Mouse (Mus musculus) right cerebral cortex, adult 2 months (tissue): Measurements from ENCODE around the gene Cdk15.

Experiments
- DNase-seq, 2 experiments: peaks; one replicate each; pipeline ENCODE4 v3.0.0; 2021 to 2022; ENCODE audit warnings: low spot score in 2 of 2

Cdk15 gene

DNA sequence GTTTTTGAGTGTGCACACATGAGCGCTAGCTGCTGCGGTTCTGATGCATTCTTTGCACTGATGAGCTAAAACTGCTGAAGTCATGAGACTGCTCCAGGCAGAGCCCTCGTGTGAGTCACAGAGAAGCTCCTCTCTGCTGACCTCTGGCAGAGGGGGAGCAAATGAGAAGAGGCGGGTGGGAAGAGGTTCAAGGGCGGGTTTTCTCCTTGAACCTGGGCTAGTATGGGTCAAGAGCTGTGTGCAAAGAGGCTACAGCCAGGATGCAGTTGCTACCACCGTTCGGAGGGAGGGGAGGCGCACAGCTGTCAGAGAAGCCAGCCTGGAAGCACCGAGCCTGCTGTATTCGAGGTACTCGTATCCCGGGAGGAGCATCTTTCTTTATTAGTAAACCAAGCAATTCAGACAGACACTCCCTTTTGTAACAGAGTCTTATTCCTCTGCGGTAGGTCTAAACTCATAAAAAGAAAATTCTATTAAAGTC, at the start of gene Cdk15:
TSS of gene Cdk15 (plus strand) at position 156 of the 481 bp plus-strand sequence.
- no peak for DNase-seq

DNA sequence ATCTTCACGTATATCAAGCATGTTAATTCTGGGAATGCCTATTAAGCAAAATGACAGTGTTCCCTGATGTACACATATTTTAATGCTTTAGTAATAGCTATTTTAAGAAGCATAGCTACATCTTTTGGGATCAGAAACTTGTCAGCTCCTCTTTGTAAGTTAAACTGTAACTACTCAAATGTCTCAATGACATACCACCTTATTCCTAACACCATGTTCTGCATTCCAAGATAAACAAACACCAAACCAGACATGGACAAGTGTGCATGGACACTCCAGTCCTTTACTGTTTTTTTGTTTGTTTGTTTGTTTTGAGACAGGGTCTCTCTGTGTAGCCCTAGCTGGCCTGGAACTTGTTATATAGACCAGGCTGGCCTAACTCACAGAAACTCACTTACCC, 48.4 kb upstream of the Cdk15 start:
- no peak for DNase-seq

DNA sequence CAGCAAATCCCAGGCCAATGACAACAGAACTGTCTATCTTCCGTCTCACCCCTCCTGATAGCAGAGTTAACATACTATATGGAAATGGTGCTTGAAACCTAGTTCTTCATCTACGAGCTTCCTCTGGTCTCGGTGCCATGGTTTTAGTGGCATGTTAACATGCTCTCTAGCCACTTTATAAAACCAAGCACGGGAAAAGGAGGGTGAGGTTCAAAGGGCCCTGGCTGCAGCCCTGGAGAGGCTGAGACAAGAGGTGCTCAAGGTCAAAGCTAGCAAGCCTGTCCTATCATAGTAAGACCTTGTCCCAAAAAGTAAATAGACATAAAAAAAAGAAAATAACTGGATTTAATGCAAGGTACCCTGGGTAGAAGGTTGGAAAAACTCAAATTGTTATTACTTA, 45.1 kb upstream of the Cdk15 start:
- no peak for DNase-seq

DNA sequence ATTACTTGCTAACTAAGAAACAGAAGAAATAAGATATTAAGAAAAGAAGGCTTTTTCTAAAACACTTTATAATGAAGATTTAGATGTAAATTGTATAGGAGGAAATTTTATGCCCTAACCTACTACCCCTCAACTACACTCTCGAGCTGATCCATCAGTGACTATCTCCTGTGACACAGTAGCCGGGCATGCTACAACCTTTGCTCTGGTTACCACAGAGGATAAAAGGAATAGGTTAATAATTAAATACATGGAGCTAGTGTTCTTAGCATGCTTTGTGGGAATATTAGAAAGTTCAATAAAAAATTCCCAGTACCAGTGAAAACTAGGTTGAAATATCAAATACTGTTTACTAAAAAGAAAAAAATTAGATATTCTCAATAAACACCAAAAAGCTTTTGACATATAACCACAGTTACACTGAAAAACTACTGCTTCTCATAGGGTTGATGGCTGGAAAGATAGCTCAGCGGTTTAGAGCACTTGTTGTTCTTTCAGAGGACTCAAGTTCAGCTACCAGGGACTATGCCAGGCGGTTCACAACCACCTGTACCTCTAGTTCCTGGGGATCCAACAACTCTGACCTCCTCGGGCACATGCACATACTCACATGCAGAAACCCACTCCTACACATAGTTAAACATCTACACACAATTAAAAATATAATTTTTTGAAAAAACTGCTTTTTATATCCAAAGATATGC, 44.5 kb upstream of the Cdk15 start:
- DNase-seq, result no peak

DNA sequence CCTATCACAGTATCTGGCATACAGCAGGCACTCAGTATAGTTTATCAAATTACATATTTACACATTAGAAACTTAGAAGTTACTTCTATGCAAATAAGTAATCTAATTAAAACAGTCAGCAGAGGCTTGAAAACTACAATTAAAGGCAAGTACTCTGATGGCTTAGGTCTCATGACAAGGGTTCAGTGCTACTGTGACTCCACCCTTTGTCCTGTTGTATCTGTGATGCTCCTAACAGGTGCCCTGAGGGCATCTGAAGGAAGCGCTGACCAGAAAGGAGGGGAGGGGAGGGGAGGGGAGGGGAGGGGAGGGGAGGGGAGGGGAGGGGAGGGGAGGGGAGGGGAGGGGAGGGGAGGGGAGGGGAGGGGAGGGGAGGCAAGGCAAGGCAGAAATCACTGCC, 43.8 kb upstream of the Cdk15 start:
- no peak for DNase-seq

DNA sequence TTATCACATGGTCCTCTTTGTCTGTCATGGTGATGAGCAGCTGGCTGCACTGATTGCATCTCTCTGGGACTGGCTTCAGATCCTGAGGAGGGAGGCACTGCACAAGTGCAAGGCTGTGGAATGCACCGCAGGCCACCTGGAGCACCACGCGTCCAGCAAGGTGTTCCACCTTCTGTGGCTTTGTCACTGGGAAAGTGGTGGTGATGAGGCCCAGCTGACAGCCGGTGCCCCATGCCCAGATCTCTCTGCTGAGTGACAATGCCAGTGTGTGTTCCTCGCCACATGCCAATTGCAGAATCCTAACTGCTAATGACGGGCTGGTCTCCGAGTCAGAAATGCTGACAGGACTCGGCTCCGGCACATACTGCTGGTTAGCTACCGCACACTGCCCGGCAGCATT, 41.3 kb upstream of the Cdk15 start:
- no peak for DNase-seq

DNA sequence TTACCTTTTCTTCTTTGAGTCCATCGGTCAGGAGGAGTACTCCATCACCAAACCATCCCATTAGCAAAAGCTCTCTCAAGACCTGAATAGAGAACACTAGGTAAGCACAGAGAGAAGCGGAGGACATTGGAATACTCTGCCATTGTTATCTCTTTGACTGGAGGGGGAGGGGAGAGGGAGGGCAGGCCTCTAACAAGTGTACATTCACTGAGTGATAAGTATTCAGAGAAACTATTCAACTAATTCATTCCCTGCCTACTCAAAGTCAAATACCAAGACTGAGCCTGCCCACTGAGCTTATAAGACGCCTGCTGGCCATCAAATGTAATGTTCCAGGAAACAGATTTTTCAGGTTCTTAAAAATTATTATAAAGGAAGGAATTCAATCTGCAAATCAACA, 36.3 kb upstream of the Cdk15 start:
- DNase-seq, result no peak

DNA sequence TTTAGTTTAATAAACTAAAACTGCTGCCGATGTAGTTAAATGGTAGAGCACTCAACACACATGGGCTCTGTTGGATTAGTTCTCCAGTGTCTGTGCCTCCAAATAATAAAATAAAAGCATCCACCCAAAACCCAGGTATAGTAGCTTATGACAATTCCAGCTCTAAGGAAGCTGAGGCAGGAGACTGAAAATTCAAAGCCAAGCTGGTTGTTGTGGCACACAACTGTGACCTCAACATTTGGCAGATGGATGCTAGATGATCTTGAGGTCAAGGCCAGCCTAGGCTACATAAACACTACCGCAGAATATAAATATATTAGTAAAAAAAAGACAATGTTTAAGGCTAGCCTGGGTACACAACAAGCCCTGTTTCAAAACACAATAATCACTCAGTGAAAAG, 35.1 kb upstream of the Cdk15 start:
- DNase-seq, result no peak

DNA sequence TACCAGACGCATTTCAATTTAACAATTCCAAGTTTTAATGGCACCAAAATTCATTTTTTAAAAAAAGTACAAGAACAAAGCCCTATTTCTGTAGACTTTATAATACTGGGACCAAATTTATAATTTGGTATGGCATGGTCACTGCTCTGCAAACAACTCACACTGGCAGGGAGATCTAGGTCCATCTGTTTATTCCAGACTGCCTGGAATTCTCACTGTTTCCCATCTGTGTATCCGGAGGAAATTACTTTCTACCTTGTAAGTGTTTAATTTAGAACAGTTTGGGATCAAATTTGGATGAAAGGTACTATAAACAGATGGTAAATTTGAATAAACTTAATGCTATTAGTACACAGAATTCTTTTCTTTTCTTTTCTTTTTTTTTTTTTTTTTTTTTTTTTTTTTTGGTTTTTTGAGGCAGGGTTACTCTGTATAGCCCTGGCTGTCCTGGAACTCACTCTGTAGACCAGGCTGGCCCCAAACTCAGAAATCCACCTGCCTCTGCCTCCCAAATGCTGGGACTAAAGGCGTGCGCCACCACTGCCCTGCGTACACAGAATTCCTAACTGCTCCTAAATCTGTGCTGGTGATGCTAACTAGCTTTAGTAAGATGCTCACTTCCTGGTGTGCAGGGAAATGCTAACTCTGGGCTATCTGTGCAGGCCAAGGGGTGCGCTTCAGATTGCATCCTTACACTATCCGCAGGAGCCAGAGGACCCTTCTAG, 34.4 kb upstream of the Cdk15 start:
- DNase-seq, result no peak

DNA sequence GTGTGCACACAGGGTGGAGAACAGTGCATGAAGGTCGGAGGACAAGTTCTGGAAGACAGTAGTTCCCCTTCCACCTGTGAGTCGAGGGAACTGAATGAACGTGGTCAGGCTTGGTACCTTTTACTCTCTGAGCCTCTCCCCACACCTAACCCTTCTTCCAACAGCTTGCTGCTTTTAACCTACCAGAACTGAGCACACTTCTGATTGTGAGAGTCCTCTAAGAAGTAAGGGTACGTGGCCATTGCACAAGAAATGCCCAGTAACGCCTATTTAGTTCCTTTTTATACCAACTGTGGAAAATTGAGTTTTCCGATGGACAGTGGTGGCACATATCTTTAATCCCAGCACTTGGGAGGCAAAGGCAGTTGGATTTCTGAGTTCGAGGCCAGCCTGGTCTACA, 28.2 kb upstream of the Cdk15 start:
- no peak for DNase-seq

DNA sequence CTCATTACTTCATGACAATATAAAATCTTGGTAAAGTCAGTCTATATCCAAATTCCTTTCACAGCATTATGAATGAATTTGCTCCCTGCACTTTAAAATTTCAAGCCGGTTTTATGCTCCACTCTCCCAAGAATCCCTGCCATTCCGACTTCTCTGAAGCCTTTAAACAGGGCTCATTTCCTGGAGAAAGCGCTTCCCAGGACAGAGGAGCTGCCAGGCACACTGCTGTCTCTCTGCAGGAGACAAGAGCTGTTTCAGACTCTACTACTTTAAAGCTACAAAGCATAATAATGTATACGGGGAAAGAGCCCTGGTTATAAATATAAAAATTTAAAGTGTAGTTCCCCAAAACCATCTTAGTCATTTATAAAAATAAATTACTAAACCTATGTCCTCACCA, 27.5 kb upstream of the Cdk15 start:
- DNase-seq, result no peak

DNA sequence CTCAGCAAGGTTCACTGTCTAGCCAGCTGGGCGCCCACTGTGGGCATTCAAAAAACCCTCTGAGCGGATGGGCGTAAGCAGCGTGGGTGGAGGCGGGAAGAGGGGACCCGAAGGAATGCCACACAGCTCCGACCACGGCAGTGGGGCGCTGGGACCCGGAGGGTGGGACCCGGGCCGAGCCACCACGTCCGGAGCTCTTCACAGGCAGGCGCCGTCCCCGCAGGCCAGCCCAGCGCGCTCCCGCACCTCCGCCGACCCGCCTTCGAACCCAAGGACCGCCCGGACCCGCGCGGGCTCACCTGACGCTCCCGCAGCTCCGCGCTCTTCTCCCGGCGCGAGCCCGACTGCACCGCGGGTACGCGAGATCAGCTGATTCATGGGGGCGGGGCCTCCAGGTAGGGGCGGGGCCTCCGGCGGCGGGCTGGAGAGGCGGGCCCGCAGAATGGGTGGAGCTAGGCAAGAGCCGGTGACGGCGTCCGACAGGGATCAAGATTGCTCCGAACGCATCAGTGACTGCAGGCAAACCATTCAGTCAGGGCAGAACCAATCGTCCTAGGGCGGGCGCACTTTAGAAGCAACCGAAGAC, 19.8 kb upstream of the Cdk15 start, which contains the start of gene Als2:
TSS of gene Als2 (minus strand) at position 376 of the 586 bp plus-strand sequence.
- peak; percentile 100 for DNase-seq

DNA sequence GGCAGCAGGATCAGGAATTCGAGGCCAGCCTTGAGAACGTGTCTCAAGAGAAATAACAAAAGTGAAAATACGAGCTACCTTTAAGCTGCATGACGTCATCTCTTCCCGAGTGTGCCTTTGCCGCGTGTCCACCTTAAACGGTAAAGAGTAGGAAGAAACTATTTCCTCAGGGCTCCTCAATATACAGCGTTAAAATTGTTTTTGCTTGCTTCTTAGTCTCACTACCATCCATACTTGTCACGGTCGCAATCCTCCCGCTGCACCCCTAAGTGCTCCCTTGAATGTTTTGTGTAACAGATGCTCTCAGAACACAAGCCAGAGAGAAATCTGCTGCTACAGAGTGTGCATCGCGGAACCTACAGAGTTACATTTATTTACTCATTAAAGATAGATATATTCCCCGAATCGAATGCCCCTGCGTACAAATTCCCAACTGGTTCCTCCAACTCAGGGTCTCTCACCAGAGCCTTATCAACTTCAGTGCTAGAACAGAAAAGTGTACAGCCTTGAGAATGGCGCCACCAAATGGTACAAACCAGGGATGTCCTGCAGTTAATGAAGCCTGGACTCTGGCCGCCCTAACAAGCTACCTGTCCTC, 19.0 kb upstream of the Cdk15 start:
- peak; percentile 69 to 81 for DNase-seq

DNA sequence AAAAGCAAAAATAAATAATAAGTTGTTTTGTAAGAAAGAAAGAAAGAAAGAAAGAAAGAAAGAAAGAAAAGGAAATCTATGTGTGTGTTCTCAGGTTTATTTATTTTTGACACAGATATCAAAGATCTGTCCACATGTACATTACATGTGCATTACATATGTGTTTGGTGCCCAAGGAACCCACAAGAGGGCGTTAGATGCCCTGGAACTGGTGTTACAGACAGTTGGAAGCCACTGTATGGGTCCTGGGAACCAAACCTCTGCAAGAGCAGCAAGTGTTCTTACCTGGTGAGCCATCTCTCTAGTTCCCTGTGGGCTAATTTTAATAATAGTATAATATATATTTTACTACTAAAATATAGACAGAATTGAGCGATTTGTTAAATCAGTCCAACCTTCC, 12.9 kb upstream of the Cdk15 start:
- DNase-seq, result no peak

DNA sequence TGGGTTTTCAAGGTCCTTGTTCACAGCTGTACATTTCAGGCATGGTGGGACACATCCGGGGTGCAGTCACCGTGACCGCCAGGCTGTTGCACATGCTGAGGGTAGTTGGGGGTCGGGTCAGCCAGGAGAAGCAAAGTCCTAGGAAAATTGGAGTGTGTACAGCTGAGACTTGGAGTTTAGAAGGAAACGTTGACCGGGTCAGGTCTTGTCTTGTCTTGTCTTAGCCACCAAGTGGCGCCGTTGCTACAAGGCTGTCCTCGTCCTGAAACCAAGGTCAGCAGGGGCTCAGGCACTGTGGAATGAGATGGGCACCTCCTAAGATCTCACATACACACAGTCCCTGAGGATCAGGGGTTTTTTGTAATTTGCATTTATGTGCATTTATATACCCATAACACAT, 9.1 kb upstream of the Cdk15 start:
- DNase-seq, result peak; percentile 33 to 35

DNA sequence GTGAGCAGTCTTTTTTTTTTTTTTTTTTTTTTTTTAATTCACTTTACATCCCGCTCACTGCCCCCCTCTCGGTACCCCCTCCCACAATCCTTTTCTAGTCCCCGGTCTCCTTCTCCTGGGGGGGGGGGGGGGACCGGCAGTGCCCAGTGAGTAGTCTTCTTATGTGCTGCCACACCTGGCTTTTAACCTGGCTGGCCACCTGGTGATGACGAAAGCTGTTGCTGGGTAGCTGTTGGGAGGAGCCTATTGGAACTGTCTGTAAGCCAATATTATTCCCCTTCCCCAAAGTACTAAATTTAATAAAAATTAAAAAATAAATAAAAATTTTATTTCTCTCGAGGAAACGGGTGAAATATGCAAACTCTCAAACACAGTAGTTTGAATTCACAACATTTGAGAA, 3.9 kb upstream of the Cdk15 start:
- no peak for DNase-seq

DNA sequence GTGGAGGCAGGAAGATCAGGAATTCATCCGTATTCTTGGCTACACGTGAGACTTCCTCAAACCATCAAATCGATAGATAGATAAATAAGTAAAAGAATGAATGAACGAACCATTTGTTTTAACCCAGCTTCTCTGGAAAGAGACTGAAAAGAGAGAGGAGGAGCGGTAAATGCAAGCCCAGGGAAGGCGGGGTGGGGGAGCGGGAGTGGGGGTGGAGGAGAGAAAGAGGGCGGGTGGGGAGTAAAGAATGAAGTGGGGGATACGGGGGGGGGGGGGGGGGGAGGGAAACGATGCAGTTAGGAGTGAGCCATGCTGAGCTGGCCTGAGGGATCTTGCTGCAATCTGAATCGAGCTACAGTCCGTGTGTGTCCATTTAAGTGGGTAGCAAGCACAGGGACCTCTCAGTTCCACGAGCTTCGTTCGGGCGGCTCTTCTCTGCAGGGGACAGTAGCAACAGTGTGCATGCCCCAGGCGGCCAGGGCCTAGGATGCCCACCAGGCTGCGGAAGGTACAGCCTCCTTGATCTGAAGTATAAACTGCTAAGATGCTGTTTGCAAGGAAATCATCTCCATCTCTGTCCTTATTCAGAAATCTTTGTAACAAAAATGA, 3.3 kb upstream of the Cdk15 start:
- peak in 1 of 2 experiments; percentile 10 for DNase-seq

DNA sequence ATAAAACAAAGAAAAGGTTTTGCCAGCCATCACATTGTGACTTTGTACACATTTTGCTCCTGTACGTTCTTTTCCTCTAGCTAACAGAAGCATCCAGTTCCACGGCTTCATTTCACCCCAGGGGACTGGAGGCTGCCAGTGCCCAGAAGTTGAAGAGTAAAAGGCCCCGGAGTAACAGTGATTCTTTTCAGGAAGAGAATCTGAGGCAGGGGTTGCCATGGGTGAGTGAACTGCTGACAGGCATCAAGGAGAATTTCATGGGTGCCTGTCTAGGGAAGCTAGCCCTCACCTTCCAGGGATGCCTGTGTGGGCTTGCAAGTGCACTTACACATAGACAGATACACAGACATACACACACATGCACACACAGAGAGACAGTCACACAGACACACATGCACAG, 1.0 kb downstream of the Cdk15 start:
- DNase-seq, result no peak

DNA sequence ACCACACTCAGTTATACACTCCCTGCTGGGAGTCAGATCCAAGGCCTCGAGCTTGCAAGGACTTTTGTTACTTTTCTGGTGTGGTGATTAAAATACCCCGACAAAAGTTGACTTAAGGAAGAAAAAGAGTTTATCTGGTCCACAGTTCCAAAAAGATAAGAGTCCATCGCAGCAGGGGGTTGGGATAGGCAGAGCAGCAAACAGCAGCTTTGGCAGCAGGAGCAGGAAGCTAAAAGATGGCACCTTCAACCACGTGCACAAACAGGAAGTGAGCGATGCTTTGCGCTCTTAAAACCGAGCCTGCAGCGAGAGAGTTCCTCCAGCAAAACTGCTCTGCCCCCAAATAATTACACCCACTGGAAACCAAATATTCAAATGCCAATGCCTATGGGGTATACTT, 12.2 kb downstream of the Cdk15 start:
- DNase-seq, result no peak

DNA sequence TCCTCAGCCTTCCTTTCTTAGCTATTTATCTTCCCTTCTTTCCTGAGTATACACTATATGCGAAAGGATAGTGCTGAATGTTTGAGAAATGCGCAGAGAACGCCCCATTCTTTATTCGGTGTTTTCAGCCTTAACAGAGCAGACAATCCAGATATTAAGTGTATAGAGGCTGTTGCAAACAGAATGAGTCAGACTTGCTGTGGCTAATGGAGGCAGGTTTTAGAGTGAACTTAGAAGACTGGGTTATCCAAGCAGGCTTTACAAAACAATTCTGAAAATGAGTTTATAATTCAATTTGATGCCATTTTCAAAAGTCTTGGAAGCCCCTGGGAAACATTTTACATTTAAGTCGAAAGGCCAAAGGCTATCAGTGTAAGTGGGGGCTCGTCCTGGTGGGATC, 12.8 kb downstream of the Cdk15 start:
- no peak for DNase-seq

DNA sequence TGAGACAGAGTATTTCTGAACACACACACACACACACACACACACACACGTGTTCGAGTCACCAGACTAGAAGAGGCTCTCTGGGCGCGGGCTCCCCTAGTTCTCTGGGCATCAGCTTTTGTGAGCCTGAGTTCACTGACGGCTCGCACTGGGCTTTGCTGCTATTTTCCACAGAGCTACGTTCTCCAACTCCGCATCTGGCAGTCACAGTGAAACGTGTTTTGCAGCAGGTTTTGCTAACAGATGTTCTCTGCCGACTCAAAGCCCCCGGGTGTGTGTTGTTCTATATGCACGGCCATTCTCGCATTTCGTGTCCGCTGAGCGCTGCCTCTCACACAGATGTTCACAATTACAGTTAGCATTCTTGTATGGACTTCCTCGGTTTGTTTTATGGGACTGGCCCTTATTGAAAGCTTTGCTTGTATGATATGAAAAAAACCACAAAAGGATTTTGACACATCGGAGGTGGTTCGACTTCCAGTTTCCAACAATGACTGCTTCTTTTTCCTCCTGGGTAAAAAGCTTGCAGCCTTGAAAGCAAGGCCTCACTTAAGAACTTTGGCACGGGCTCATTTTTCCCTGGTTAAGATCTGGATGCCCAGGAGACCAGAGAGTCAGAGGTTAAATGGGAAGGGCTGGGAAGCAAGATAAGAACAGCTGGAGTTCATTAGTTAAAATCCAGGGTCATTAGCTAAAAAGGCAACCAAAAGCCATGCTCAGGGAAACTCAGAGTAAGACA, 13.4 kb downstream of the Cdk15 start:
- no peak for DNase-seq
